Mouse (Mus musculus) left cerebral cortex, postnatal 10 days (tissue): ENCODE measurements at regions not wholly inside any gene's neighbourhood (a gene's known extent, or its start where the extent isn't known, plus 50 kb on each side); places are given as distances from the start of the nearest gene placed in this dataset.
"Not testable (repeated sequence)": the region's sequence is repeated elsewhere in the genome, so short reads cannot be mapped to it uniquely, and the experiment has no call there.

Experiments
- DNase-seq, 2 experiments: peaks; one replicate each; pipeline ENCODE4 v3.0.0; 2021 to 2022; ENCODE audit warnings: low spot score in 2 of 2, mixed read lengths in 1 of 2; ENCODE audit errors: extremely low spot score in 1 of 2
- intact Hi-C: fragments of 180-260 bp; cut with DNase I; formaldehyde crosslinking; loops from one replicate; pipeline ENCODE4 v1.15.1; 2025

DNA sequence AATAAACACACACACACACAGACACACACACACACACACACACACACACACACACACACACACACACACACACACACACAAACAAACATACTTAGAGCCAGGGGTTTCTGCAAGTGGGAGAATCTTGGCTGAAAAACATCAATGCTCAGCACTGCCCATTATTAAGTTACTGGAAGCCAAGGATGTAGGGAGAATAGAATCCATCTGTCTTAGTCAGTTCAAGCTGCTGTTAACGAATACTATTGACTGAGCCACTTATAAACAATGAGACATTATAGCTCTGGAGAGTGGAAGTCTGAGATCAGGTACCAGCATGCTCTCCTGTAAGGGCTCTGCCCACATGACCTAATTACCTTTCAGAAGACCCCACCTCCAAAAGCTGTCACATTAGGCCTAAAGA lies 87.4 kb downstream of the Fam174b start:
- DNase-seq = no peak
- intact Hi-C loops = no loop called here

DNA sequence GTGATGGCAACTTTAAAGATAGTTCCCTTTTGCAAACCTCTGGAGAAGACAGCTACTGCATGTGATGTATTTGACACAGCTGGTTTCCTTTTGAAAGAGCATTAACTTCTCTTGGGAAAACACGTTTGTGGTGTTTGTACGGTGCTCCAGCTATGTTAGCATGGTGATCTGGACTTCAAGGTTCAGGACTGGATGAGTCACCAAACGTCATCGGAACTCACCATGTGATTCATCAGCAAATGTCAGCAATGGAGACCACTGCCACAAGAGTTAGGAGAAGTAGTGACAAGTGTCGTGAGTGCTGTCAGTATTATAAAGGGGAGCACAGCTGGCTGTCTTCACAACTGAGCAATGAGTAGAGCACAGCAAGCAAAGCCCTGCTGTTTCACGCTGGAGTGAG lies 90.5 kb downstream of the Fam174b start:
- intact Hi-C loops = no loop called here
- DNase-seq = no peak

DNA sequence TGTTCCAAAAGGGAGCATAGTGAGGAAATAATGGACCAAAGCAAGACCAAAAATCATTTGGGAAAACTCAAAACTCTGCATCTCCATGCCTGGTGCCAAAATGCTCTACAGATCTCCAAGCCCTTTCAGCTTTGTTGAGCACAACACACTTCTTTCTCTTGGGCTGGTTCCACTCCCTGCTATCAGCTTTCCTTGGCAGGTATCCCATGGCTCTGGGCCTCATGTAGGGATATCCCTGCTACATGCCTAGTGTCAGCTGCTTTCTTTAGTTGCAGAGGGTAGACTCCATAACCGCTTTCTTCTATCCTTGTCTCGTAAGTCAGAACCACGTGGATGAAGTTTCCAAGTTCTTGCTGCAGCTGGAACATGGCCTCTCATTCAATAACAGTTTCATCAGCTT lies 100.3 kb downstream of the Fam174b start:
- no peak for DNase-seq
- intact Hi-C loops = no loop called here

DNA sequence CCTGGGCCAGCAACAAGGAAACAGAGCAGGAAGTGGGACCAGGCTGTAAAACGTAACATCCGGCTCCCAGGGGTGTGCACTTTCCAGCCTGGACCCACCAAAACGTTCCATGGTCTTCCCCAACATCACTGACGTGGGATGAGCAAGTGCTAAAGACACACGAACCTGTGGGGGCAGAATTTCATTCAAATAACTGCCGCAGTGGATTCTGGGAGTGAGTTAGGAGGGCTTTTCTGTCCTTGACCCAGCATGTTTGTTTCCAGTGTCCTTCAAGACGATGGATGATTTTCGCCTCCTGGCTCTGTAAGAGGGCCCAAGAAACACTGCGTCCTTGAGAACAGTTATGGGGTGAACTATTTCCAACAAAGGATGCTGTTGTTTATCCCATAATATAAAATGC lies 112.1 kb downstream of the Fam174b start:
- intact Hi-C loops = no loop called here
- no peak for DNase-seq

DNA sequence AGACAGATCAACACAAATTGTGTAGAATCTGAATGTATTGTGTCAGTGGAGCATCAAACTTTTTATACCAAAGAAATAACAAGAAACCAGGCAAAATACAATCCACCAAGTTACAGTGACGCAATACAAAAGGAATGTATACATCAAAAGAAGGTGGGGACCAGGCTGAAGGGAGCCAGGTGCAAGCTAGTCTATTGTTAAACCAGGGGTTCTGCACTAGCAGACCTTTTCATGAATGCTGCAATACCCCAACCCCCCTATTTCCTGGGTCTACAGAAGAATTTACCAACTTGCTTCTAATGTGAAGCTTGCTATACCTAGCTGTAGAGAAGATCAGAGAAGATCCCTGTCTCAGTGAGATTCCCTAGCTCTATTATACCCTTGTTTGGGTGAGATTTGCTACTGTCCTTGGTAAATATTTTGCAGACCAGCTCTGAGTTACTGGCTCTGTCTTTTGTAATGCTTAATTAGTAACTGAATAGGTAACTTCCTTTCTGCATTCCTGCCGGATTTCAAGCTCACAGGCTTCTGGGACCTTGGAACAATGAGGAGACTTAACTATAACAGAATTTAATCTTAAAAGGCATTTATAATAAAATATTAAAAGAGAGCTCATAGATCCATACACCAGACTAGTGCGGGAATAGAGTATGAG lies 113.3 kb downstream of the Fam174b start:
- DNase-seq, intact Hi-C loops: not testable (repeated sequence)

DNA sequence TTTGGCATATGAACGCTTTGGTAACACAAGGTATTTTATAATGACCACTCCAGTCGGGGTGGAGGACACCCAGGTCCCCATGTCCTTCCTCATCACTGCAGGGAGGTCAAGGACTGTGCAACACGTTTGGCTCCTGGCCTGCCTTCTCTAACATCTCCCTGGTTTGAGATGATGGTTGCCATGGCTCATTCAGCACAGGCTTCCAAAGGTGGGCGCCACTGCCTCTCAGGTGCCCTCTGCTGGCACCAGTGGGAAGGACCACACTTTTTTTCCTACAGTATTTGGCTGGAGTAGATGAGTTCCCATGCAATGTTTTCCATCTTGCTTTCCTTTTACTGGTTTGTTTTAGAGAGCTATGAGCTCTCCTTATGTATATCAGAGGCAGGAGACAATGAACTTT lies 115.4 kb downstream of the Fam174b start:
- peak; percentile 13 to 30 for DNase-seq
- intact Hi-C loops = no loop called here

GRCm38 (mm10) chr7:73856908-73857307 lies 116.8 kb downstream of the Fam174b start:
- DNase-seq = no peak
- intact Hi-C loops = no loop called here

DNA sequence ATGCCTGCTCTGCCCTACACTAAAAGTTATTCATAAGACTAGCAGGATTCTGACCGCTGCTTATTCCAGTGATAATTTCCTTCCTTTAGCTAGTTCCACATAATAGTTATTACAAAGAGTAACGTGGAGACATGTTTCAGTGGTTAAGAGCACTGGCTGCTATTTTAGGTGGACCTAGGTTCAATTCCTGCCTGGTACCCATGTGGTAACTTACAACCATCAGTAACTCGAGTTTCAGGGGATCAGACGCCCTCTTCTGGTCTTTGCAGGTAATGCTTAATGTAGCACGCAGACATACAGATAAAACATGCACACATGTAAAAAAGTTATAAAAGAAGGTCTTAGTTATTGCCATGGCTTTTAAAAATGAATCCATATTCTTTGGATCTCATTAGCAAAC lies 125.0 kb downstream of the Fam174b start:
- no peak for DNase-seq
- intact Hi-C loops = no loop called here

GRCm38 (mm10) chr7:73872181-73872580 lies 132.1 kb downstream of the Fam174b start:
- DNase-seq = no peak
- intact Hi-C loops = no loop called here

GRCm38 (mm10) chr7:73881252-73882042 lies 132.0 kb downstream of the St8sia2 start:
- intact Hi-C loops = no loop called here
- DNase-seq = no peak

DNA sequence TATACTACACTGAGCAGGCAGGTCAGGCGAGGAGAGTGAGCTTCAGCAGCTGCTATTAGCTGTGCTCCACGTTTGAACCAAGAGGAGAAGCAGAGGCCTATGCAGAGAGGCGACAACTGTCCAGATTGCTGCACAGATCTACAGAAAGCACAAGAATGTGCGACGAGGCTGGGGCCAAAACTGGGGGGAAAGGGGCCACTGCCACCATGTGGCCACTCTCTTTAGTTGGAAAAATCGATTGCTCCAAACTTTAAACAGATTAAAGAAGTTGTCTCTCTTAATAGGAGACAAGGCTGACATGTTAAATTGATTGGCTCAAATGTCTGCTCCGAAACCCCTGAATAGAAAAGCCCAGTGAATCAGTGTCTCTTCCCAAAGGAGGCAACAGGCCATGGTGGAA lies 127.3 kb downstream of the St8sia2 start:
- intact Hi-C loops = loop anchor here (5.0 kb wide), 1 partner anchor 234 kb away; no protein-coding TSS in a partner anchor
- no peak for DNase-seq
